Mouse (Mus musculus) liver, embryonic 15.5 days (tissue): Measurements from ENCODE around the gene Nhlrc2. TPM values are rescaled to one million over a fixed set of nuclear protein-coding genes. Genes with fewer than 3 reads are reported as not detected.

Source experiments
- ATAC-seq: fragments of 200-750 bp; cut with Nextera tagmentation; 2 replicates; pipeline ENCODE4 v1.8.0; 2017; ENCODE audit warnings: moderate number of reproducible peaks, mild to moderate bottlenecking, moderate library complexity; ENCODE audit not compliant: insufficient read depth
- H3K27ac ChIP-seq: fragments of 300-500 bp; sonication (generic); replicated peaks from 2 replicates; pipeline ENCODE4 v1.5.1; 2015; ENCODE audit warnings: mild to moderate bottlenecking, inconsistent platforms
- H3K27me3 ChIP-seq: fragments of 300-500 bp; sonication (generic); 2 replicates; pipeline ENCODE4 v1.6.1; 2015; ENCODE audit warnings: mild to moderate bottlenecking, inconsistent platforms
- H3K36me3 ChIP-seq: fragments of 300-500 bp; sonication (generic); replicated peaks from 2 replicates; pipeline ENCODE4 v1.6.1; 2015; ENCODE audit warnings: moderate library complexity, mild to moderate bottlenecking, inconsistent platforms
- H3K4me1 ChIP-seq: fragments of 300-500 bp; sonication (generic); replicated peaks from 2 replicates; pipeline ENCODE4 v1.6.1; 2015; ENCODE audit warnings: inconsistent platforms
- H3K4me2 ChIP-seq: fragments of 300-500 bp; sonication (generic); 2 replicates; pipeline ENCODE4 v1.6.1; 2015; ENCODE audit warnings: moderate library complexity, mild to moderate bottlenecking, inconsistent platforms
- H3K4me3 ChIP-seq: fragments of 300-500 bp; sonication (generic); replicated peaks from 2 replicates; pipeline ENCODE4 v1.5.1; 2015; ENCODE audit warnings: mild to moderate bottlenecking, inconsistent platforms
- H3K9ac ChIP-seq: fragments of 300-500 bp; sonication (generic); 2 replicates; pipeline ENCODE4 v1.6.1; 2015; ENCODE audit warnings: moderate library complexity, mild to moderate bottlenecking, inconsistent platforms
- H3K9me3 ChIP-seq: fragments of 300-500 bp; sonication (generic); replicated peaks from 2 replicates; pipeline ENCODE4 v1.6.1; 2016; ENCODE audit warnings: inconsistent platforms
- WGBS: fragments of 180-500 bp; shearing (Covaris S2); methylation state at CpG from one replicate; pipeline ENCODE4 v1.1.7; 2015; ENCODE audit warnings: mixed read lengths; ENCODE audit not compliant: insufficient replicate concordance; 5-methylcytosine and 5-hydroxymethylcytosine counted together
- polyA plus RNA-seq: library from polyadenylated mRNA; unstranded; fragments of >200 nt; fragmentation: Nextera tagmentation; extraction: Ambion mirVana; gene quantifications from 2 replicates; pipeline ENCODE4 v1.2.1, GENCODE M21; 2015

Nhlrc2 gene
- polyA plus RNA-seq, 1 experiment from 2014 or later = 7.3 TPM

GRCm38 (mm10) chr19:56565358-56565757 is 17.3 kb downstream of the Nhlrc2 start:
- ATAC-seq = no peak
- no peak overlapping the region for H3K27ac ChIP-seq
- WGBS = 70% methylated on average over 6 of the region's 6 CpGs
- no peak overlapping the region for H3K4me2 ChIP-seq
- H3K27me3 ChIP-seq = no peaks in the 10 kb centered on the region
- no peaks in the 10 kb centered on the region for H3K9me3 ChIP-seq
- no peak overlapping the region for H3K4me3 ChIP-seq
- H3K36me3 ChIP-seq = peaks cover 12% of the 10 kb centered on the region
- H3K4me1 ChIP-seq = peaks cover 40% of the 10 kb centered on the region
- H3K9ac ChIP-seq = no peak overlapping the region

DNA sequence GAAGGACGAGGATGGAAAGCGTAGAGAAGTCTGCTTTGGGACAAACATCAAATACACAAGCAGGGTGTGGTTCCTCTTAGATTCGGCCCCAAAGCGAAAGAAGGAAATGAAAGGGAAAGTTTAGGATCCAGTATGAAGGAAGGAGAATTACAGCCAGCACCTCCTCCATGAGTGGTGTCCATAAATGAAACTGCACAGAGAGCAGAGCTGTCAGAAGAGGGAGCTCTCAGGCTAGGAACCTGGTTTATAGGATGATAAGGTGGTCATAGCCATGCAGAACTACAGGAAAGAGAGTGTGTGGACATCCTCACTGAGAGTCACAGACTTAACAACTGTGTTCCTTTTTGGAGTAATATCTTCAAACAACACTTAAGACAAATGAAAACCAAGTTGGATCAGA is 18.0 kb downstream of the Nhlrc2 start:
- no peak overlapping the region for H3K4me3 ChIP-seq
- H3K4me1 ChIP-seq = peaks cover 43% of the 10 kb centered on the region
- H3K4me2 ChIP-seq = no peak overlapping the region
- H3K36me3 ChIP-seq = peaks cover 18% of the 10 kb centered on the region
- ATAC-seq = no peak
- H3K27ac ChIP-seq = no peak overlapping the region
- WGBS = 66% methylated on average over 4 of the region's 4 CpGs
- H3K27me3 ChIP-seq = no peaks in the 10 kb centered on the region
- H3K9me3 ChIP-seq = no peaks in the 10 kb centered on the region
- no peak overlapping the region for H3K9ac ChIP-seq

- ATAC-seq = peak; percentile 52
- Histone ChIP-seq H3K9me3 (no peaks in the 10 kb centered on the region), H3K4me1 (peaks cover 34% of the 10 kb centered on the region), H3K36me3 (peaks cover 25% of the 10 kb centered on the region), H3K4me2 (no peak overlapping the region), H3K27me3 (no peaks in the 10 kb centered on the region), H3K4me3 (no peak overlapping the region), H3K27ac (no peak overlapping the region), H3K9ac (no peak overlapping the region)
- WGBS = 35% methylated on average over 6 of the region's 6 CpGs
Measured at GRCm38 (mm10) chr19:56566940-56567339, 18.9 kb downstream of the Nhlrc2 start.

DNA sequence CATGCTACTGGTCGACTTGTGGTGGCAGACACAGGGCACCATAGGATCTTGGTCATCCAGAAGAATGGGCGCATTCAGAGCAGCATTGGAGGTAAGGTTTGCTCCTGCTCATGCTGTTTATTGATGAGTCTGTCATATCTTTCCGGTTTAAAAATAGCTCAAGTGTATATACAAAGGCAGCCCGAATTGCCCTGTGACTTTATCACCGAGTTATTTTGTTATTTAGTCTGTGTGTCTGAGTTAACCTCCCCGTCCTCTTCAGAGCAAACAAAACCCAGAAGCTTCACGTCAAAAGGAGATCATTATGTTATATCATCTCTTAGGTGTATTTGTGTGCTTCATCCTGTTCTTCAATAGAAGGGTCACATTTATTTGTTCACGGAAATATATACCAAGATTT is 22.7 kb downstream of the Nhlrc2 start:
- no peaks in the 10 kb centered on the region for H3K27me3 ChIP-seq
- no peak overlapping the region for H3K27ac ChIP-seq
- H3K9ac ChIP-seq = no peak overlapping the region
- no peak for ATAC-seq
- WGBS = 71% methylated on average over 8 of the region's 8 CpGs
- H3K4me1 ChIP-seq = peaks cover 18% of the 10 kb centered on the region
- no peak overlapping the region for H3K4me2 ChIP-seq
- H3K9me3 ChIP-seq = no peaks in the 10 kb centered on the region
- peaks cover 37% of the 10 kb centered on the region for H3K36me3 ChIP-seq
- no peak overlapping the region for H3K4me3 ChIP-seq

DNA sequence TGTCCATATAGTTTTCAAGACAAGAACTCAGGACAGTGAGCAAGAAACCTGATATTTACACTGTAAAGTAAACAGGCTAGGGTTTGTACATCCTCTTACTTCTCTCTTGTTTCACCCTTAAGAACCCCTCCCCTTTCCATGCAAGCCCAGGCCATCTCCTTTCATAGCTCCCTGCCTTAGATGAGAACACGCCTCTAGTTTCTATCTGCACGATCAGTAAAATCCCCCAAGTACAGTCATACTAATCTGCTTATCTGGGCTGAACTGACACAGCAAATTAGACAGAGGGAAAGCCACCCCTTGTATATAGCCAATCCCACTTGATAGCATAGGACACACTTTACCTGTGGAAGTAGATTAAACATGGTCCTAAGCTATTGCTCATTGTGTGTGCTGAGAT is 23.2 kb downstream of the Nhlrc2 start:
- H3K4me3 ChIP-seq = no peak overlapping the region
- no peaks in the 10 kb centered on the region for H3K9me3 ChIP-seq
- peaks cover 14% of the 10 kb centered on the region for H3K4me1 ChIP-seq
- H3K9ac ChIP-seq = no peak overlapping the region
- H3K4me2 ChIP-seq = no peak overlapping the region
- WGBS = 38% methylated on average over 2 of the region's 2 CpGs
- H3K36me3 ChIP-seq = peaks cover 42% of the 10 kb centered on the region
- no peaks in the 10 kb centered on the region for H3K27me3 ChIP-seq
- no peak for ATAC-seq
- no peak overlapping the region for H3K27ac ChIP-seq

- no peak for ATAC-seq
- Histone ChIP-seq H3K36me3 (peaks cover 42% of the 10 kb centered on the region), H3K9me3 (no peaks in the 10 kb centered on the region), H3K27ac (no peak overlapping the region), H3K4me2 (no peak overlapping the region), H3K4me1 (peaks cover 8% of the 10 kb centered on the region), H3K9ac (no peak overlapping the region), H3K27me3 (no peaks in the 10 kb centered on the region), H3K4me3 (no peak overlapping the region)
- 86% methylated on average over 5 of the region's 5 CpGs for WGBS
Measured at GRCm38 (mm10) chr19:56571913-56572312, 23.9 kb downstream of the Nhlrc2 start.

- Histone ChIP-seq H3K4me3 (no peak overlapping the region), H3K4me1 (peaks cover 3% of the 10 kb centered on the region; the same call in 1 of the 2 replicates), H3K27ac (no peak overlapping the region), H3K36me3 (peaks cover 47% of the 10 kb centered on the region), H3K4me2 (no peak overlapping the region), H3K27me3 (no peaks in the 10 kb centered on the region), H3K9me3 (no peaks in the 10 kb centered on the region), H3K9ac (no peak overlapping the region)
- WGBS = 89% methylated on average over 6 of the region's 6 CpGs
- no peak for ATAC-seq
Measured at GRCm38 (mm10) chr19:56573184-56573583, 25.1 kb downstream of the Nhlrc2 start.

GRCm38 (mm10) chr19:56577801-56578200 is 29.7 kb downstream of the Nhlrc2 start:
- Histone ChIP-seq H3K4me3 (no peak overlapping the region), H3K9me3 (no peaks in the 10 kb centered on the region), H3K36me3 (peaks cover 44% of the 10 kb centered on the region), H3K4me2 (no peak overlapping the region), H3K4me1 (no peaks in the 10 kb centered on the region), H3K9ac (no peak overlapping the region), H3K27me3 (no peaks in the 10 kb centered on the region), H3K27ac (no peak overlapping the region)
- peak; percentile 49; the same call in 1 of the 2 replicates for ATAC-seq
- 25% methylated on average over 1 of the region's 1 CpGs for WGBS

DNA sequence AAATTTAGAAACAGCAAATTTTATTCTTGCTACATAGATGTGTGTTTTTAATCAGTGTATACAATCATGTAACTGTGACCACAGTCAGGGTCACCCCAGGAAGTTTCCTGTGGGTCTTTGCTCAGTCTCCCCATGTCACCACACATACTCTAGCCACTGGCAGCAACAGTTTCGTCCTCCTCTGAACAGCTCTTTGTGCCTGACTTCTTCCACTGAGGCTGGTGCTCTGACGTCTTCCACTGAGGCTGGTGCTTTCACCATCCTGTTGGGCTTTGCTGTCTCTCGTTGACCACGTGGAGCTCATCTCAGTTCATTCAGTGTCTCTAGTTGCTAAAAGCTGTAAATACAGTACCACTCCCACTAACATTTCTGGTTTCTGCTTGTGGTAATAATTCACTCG is 33.9 kb downstream of the Nhlrc2 start:
- no peak overlapping the region for H3K27ac ChIP-seq
- ATAC-seq = no peak
- no peaks in the 10 kb centered on the region for H3K9me3 ChIP-seq
- H3K27me3 ChIP-seq = no peaks in the 10 kb centered on the region
- no peaks in the 10 kb centered on the region for H3K4me1 ChIP-seq
- no peak overlapping the region for H3K4me3 ChIP-seq
- H3K36me3 ChIP-seq = peaks cover 40% of the 10 kb centered on the region
- H3K4me2 ChIP-seq = no peak overlapping the region
- 72% methylated on average over 5 of the region's 5 CpGs for WGBS
- no peak overlapping the region for H3K9ac ChIP-seq

GRCm38 (mm10) chr19:56583785-56584184 is 35.7 kb downstream of the Nhlrc2 start:
- Histone ChIP-seq H3K9me3 (no peaks in the 10 kb centered on the region), H3K9ac (no peak overlapping the region), H3K27ac (no peak overlapping the region), H3K4me1 (no peaks in the 10 kb centered on the region; the same call in 1 of the 2 replicates), H3K27me3 (no peaks in the 10 kb centered on the region), H3K4me2 (no peak overlapping the region), H3K36me3 (peaks cover 39% of the 10 kb centered on the region), H3K4me3 (no peak overlapping the region)
- 71% methylated on average over 5 of the region's 5 CpGs for WGBS
- ATAC-seq = no peak

GRCm38 (mm10) chr19:56584288-56584687 is 36.2 kb downstream of the Nhlrc2 start:
- WGBS = 85% methylated on average over 3 of the region's 3 CpGs

DNA sequence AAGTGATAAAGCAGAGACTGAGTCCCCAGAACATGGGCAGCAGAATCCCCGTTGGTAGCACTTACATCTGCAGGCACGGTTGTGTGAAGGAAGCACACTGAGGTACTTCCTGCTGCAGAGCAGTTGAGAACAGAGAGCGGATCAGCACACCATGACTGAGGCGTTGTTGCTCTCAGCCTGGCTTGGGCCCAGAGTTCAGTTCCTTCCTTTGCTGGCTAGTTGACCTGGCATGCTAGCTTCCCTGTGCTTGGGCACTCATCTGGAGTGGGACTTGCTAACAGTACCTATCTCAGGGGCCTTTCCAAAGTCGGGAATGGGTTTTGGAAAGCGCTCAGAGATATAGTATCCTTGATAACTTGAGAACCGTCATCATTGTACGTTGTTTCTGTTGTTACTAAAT is 38.3 kb downstream of the Nhlrc2 start:
- Histone ChIP-seq H3K4me1 (no peaks in the 10 kb centered on the region; the same call in 1 of the 2 replicates), H3K9ac (no peak overlapping the region), H3K27ac (no peak overlapping the region), H3K4me3 (no peak overlapping the region), H3K4me2 (no peak overlapping the region), H3K36me3 (peaks cover 54% of the 10 kb centered on the region), H3K27me3 (no peaks in the 10 kb centered on the region), H3K9me3 (no peaks in the 10 kb centered on the region)
- ATAC-seq = no peak
- 78% methylated on average over 8 of the region's 8 CpGs for WGBS

More at GRCm38 (mm10) chr19:56584288-56584687, 36.2 kb downstream of the Nhlrc2 start:
- Histone ChIP-seq H3K4me3 (no peak overlapping the region), H3K4me2 (no peak overlapping the region), H3K4me1 (no peaks in the 10 kb centered on the region; the same call in 1 of the 2 replicates), H3K27ac (no peak overlapping the region), H3K9me3 (no peaks in the 10 kb centered on the region), H3K9ac (no peak overlapping the region), H3K36me3 (peaks cover 44% of the 10 kb centered on the region), H3K27me3 (no peaks in the 10 kb centered on the region)
- ATAC-seq = no peak
